Mouse (Mus musculus) megakaryocyte-erythroid progenitor cell, adult 5-6 weeks (primary cell): ENCODE measurements around the gene Gpsm1. TPM values are rescaled to one million over a fixed set of nuclear protein-coding genes. Genes with fewer than 3 reads are reported as not detected.
"Not testable (repeated sequence)": the region's sequence is repeated elsewhere in the genome, so short reads cannot be mapped to it uniquely, and the experiment has no call there.

Experiments used
- ATAC-seq: replicated peaks from 2 replicates; pipeline ENCODE4 v1.8.0; 2016; ENCODE audit warnings: mild to moderate bottlenecking, inconsistent platforms; ENCODE audit not compliant: severe bottlenecking, poor library complexity, low FRiP score, low TSS enrichment
- total RNA-seq, 2 experiments: library from RNA; stranded (forward) in 1 of 2; stranded (reverse) in 1 of 2; fragments of 200-1000, 215-1000 nt in 1 of 2; fragments of >200 nt in 1 of 2; fragmentation: Nextera tagmentation in 1 of 2; gene quantifications; 2 replicates each; pipeline ENCODE4 v1.2.3; 2014 to 2017

Gene Gpsm1
- total RNA-seq, 2 experiments from 2014 or later: 6.8 to 6.9 TPM

GRCm38 (mm10) chr2:26360772-26361171, 45.5 kb downstream of the Gpsm1 start, which contains the start of gene Card9:
Gene Card9, minus strand, starts transcription at chr2:26360918.
- ATAC-seq: no peak

GRCm38 (mm10) chr2:26362991-26363390, 47.7 kb downstream of the Gpsm1 start:
- no peak for ATAC-seq

GRCm38 (mm10) chr2:26363481-26363880, 48.2 kb downstream of the Gpsm1 start:
- ATAC-seq: no peak

GRCm38 (mm10) chr2:26364738-26365465, 49.6 kb downstream of the Gpsm1 start:
- no peak for ATAC-seq

GRCm38 (mm10) chr2:26367911-26368310, 52.6 kb downstream of the Gpsm1 start:
- ATAC-seq: no peak

- ATAC-seq: no peak
Measured at GRCm38 (mm10) chr2:26368572-26368971, 53.3 kb downstream of the Gpsm1 start.

GRCm38 (mm10) chr2:26372396-26372795, 57.1 kb downstream of the Gpsm1 start:
- no peak for ATAC-seq

- peak; percentile 95 for ATAC-seq
Measured at GRCm38 (mm10) chr2:26380131-26380771, 64.9 kb downstream of the Gpsm1 start, which contains the start of gene Snapc4. Gene Snapc4, minus strand, starts transcription at chr2:26380653.

- ATAC-seq: not testable (repeated sequence)
Measured at GRCm38 (mm10) chr2:26380871-26381270, 65.6 kb downstream of the Gpsm1 start.

- no peak for ATAC-seq
Measured at GRCm38 (mm10) chr2:26387713-26388112, 72.4 kb downstream of the Gpsm1 start.

GRCm38 (mm10) chr2:26388682-26389153, 73.4 kb downstream of the Gpsm1 start:
- ATAC-seq: peak; percentile 18; the same call in 1 of the 2 replicates

- peak; percentile 76 for ATAC-seq
Measured at GRCm38 (mm10) chr2:26389154-26389690, 73.9 kb downstream of the Gpsm1 start, which contains the start of the genes Entr1 and Pmpca. Gene Entr1, minus strand, starts transcription at chr2:26389316. Gene Pmpca, plus strand, starts transcription at chr2:26389339.

GRCm38 (mm10) chr2:26390954-26391353, 75.6 kb downstream of the Gpsm1 start:
- no peak for ATAC-seq

- ATAC-seq: no peak
Measured at GRCm38 (mm10) chr2:26391617-26392016, 76.3 kb downstream of the Gpsm1 start.

Other genes with a start within 250 kb of the Gpsm1 start
- 5.2 and 8.5 TPM in 2 replicates for gene Nacc2, start 192.3 kb upstream of the Gpsm1 start, total RNA-seq (2014; fragmentation: Nextera tagmentation)
- gene Nacc2, start 192.3 kb upstream of the Gpsm1 start, total RNA-seq (2017): 3.8 and 3.9 TPM in 2 replicates
- not detected in 2 replicates for gene Lhx3, start 107.2 kb upstream of the Gpsm1 start, total RNA-seq (2014; fragmentation: Nextera tagmentation)
- gene Lhx3, start 107.2 kb upstream of the Gpsm1 start, total RNA-seq (2017): not detected in 2 replicates
- 6.7 and 7.9 TPM in 2 replicates for gene Qsox2, start 78.0 kb upstream of the Gpsm1 start, total RNA-seq (2014; fragmentation: Nextera tagmentation)
- 5.4 and 6.2 TPM in 2 replicates for gene Qsox2, start 78.0 kb upstream of the Gpsm1 start, total RNA-seq (2017)
- gene Ccdc187, start 21.0 kb upstream of the Gpsm1 start, total RNA-seq (2014; fragmentation: Nextera tagmentation): not detected in 2 replicates
- not detected in 2 replicates for gene Ccdc187, start 21.0 kb upstream of the Gpsm1 start, total RNA-seq (2017)
- gene Dnlz, start 36.6 kb downstream of the Gpsm1 start, total RNA-seq (2014; fragmentation: Nextera tagmentation): 12.7 and 20.7 TPM in 2 replicates
- 9.4 and 15.3 TPM in 2 replicates for gene Dnlz, start 36.6 kb downstream of the Gpsm1 start, total RNA-seq (2017)
- 0.72 and 2.9 TPM in 2 replicates for gene Card9, start 45.4 kb downstream of the Gpsm1 start, total RNA-seq (2014; fragmentation: Nextera tagmentation)
- 1.7 and 3.2 TPM in 2 replicates for gene Card9, start 45.4 kb downstream of the Gpsm1 start, total RNA-seq (2017)
- gene Snapc4, start 65.1 kb downstream of the Gpsm1 start, total RNA-seq (2014; fragmentation: Nextera tagmentation): 64.6 and 87.4 TPM in 2 replicates
- gene Snapc4, start 65.1 kb downstream of the Gpsm1 start, total RNA-seq (2017): 33.6 and 52.3 TPM in 2 replicates
- 45.3 and 72.2 TPM in 2 replicates for gene Entr1, start 73.8 kb downstream of the Gpsm1 start, total RNA-seq (2014; fragmentation: Nextera tagmentation)
- 38.6 and 56.8 TPM in 2 replicates for gene Entr1, start 73.8 kb downstream of the Gpsm1 start, total RNA-seq (2017)
- 75.8 and 78.0 TPM in 2 replicates for gene Pmpca, start 73.8 kb downstream of the Gpsm1 start, total RNA-seq (2014; fragmentation: Nextera tagmentation)
- gene Pmpca, start 73.8 kb downstream of the Gpsm1 start, total RNA-seq (2017): 68.3 and 90.5 TPM in 2 replicates
- 20.3 and 22.6 TPM in 2 replicates for gene Inpp5e, start 93.7 kb downstream of the Gpsm1 start, total RNA-seq (2014; fragmentation: Nextera tagmentation)
- 4.5 and 9.2 TPM in 2 replicates for gene Inpp5e, start 93.7 kb downstream of the Gpsm1 start, total RNA-seq (2017)
- 32.7 and 37.7 TPM in 2 replicates for gene Sec16a, start 129.7 kb downstream of the Gpsm1 start, total RNA-seq (2014; fragmentation: Nextera tagmentation)
- 16.6 and 29.8 TPM in 2 replicates for gene Sec16a, start 129.7 kb downstream of the Gpsm1 start, total RNA-seq (2017)
- gene Notch1, start 201.1 kb downstream of the Gpsm1 start, total RNA-seq (2014; fragmentation: Nextera tagmentation): 2.6 and 3.1 TPM in 2 replicates
- gene Notch1, start 201.1 kb downstream of the Gpsm1 start, total RNA-seq (2017): 0.56 and 0.61 TPM in 2 replicates